Mouse (Mus musculus): ENCODE measurements around the gene Gmpr2. TPM values are rescaled to one million over a fixed set of nuclear protein-coding genes. Genes with fewer than 3 reads are reported as not detected.

Gmpr2 gene
- total and polyA plus RNA-seq, 2 experiments from 2014 or later, result 19.9 to 40.9 TPM

- no peak for ATAC-seq
- H3K4me2 ChIP-seq (ENCODE audit: low read depth), result no peak overlapping the region
- 60% methylated on average over 8 of the region's 8 CpGs for WGBS
- H3K27me3 ChIP-seq (ENCODE audit: insufficient read depth, low read length), result no peaks in the 10 kb centered on the region
- H3K9ac ChIP-seq, result no peak overlapping the region
- H3K4me1 ChIP-seq (ENCODE audit: insufficient read depth), result no peaks in the 10 kb centered on the region
- H3K27ac ChIP-seq (ENCODE audit: low read depth, low read length), result no peak overlapping the region
- no peak overlapping the region for H3K4me3 ChIP-seq (ENCODE audit: low read depth, low read length)
- DNase-seq, result no peak
- no peaks in the 10 kb centered on the region for H3K9me3 ChIP-seq (ENCODE audit: low read length)
- TF ChIP-seq CTCF (IDR thresholded peaks at IDR 0.05; ENCODE audit: low read depth), result no peak
- 0 out of 2 replicates have a peak, but pooled peaks cover 4% of the 10 kb centered on the region for H3K36me3 ChIP-seq (ENCODE audit: insufficient read depth)
Observed at GRCm38 (mm10) chr14:55724411-55724871, 52.7 kb downstream of the Gmpr2 start.

DNA sequence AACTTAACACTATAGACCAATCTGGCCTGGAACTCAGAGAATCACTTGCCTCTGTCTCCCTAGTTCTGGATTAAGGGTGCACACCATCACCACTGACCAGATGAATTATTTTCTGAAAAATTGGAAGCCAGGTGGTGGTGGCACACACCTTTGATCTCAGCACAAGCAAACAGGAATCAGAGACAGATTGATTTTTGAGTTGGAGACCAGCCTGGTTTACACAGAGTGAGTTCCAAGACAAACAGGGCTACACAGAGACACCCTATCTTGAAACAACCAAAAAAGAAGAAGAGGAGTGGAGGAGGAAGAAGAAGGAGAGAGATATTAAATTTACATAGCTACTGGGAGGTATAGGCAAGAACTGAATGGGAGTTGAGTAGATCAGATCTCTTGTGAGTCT lies 54.5 kb downstream of the Gmpr2 start:
- H3K27me3 ChIP-seq (ENCODE audit: insufficient read depth, low read length), result no peaks in the 10 kb centered on the region
- 0 out of 2 replicates have a peak, but pooled peaks cover 11% of the 10 kb centered on the region for H3K4me1 ChIP-seq (ENCODE audit: insufficient read depth)
- no peak overlapping the region for H3K9ac ChIP-seq
- no peak for ATAC-seq
- no peaks in the 10 kb centered on the region for H3K9me3 ChIP-seq (ENCODE audit: low read length)
- no peak for TF ChIP-seq CTCF (IDR thresholded peaks at IDR 0.05; ENCODE audit: low read depth)
- no peak overlapping the region for H3K4me3 ChIP-seq (ENCODE audit: low read depth, low read length)
- H3K36me3 ChIP-seq (ENCODE audit: insufficient read depth), result no peaks in the 10 kb centered on the region
- no peak overlapping the region for H3K27ac ChIP-seq (ENCODE audit: low read depth, low read length)
- H3K4me2 ChIP-seq (ENCODE audit: low read depth), result no peak overlapping the region
- DNase-seq, result no peak

DNA sequence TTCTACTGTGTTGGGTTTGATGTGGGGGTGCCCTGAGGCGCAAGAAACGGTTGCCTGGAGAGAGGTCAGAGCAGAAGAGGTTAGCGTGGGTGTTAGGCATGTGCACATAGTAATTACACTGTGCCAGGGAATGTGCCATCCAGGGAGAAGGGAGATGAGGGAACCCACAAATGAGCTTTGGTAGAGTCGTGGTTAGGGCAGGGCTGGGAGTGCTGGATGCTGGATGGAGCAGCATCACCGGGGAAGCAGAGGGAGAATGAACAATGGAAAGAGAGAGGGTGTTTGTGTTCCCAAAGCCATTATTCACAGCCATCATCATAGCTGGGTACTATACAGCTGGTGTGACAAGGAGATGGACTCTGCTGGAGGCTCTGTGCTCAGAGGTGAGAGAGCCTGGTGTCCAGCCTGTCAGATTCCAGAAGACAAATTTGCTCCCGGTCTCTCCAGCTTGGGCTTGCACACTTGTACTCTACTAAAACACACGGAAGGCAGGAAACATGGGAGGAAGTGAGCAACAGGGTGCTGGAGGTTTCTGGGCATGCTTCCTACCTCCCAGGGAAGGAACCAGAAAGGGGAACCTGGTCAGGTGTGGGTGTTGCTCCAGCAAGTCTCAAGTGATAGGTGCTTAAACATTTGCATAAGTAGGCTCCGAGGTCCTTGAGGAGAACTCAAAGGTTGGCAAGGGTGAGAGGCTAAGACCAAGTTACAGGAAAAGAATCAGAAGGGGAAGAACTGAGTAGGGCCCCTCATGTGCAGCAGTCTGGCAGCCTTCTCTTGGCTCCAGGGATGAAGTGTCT lies 56.3 kb downstream of the Gmpr2 start:
- Histone ChIP-seq H3K4me3 (ENCODE audit: low read depth, low read length) (no peak overlapping the region), H3K4me1 (ENCODE audit: insufficient read depth) (0 out of 2 replicates have a peak, but pooled peaks cover 11% of the 10 kb centered on the region), H3K9me3 (ENCODE audit: low read length) (no peaks in the 10 kb centered on the region), H3K27me3 (ENCODE audit: insufficient read depth, low read length) (no peaks in the 10 kb centered on the region), H3K4me2 (ENCODE audit: low read depth) (no peak overlapping the region), H3K36me3 (ENCODE audit: insufficient read depth) (no peaks in the 10 kb centered on the region), H3K9ac (no peak overlapping the region), H3K27ac (ENCODE audit: low read depth, low read length) (no peak overlapping the region)
- WGBS, result 72% methylated on average over 8 of the region's 8 CpGs
- no peak for DNase-seq
- no peak for ATAC-seq
- no peak for TF ChIP-seq CTCF (IDR thresholded peaks at IDR 0.05; ENCODE audit: low read depth)

Other genes with a start within 250 kb of the Gmpr2 start
Only the 30 nearest of the 35 such genes appear.
- gene Carmil3, start 181.3 kb upstream of the Gmpr2 start, total RNA-seq (2014; rRNA removed), result 91.4 and 129 TPM in 2 replicates
- 13.2 and 19.5 TPM in 2 replicates for gene Carmil3, start 181.3 kb upstream of the Gmpr2 start, polyA plus RNA-seq (2015; fragmentation: Nextera tagmentation; extraction: Ambion mirVana)
- 32.5 and 39.6 TPM in 2 replicates for gene Cpne6, start 161.5 kb upstream of the Gmpr2 start, total RNA-seq (2014; rRNA removed)
- gene Cpne6, start 161.5 kb upstream of the Gmpr2 start, polyA plus RNA-seq (2015; fragmentation: Nextera tagmentation; extraction: Ambion mirVana), result 48.7 and 49.9 TPM in 2 replicates
- 2.0 and 2.7 TPM in 2 replicates for gene Nrl, start 147.0 kb upstream of the Gmpr2 start, total RNA-seq (2014; rRNA removed)
- gene Nrl, start 147.0 kb upstream of the Gmpr2 start, polyA plus RNA-seq (2015; fragmentation: Nextera tagmentation; extraction: Ambion mirVana), result 0.21 TPM in 1 of 2 replicates, not detected in the other
- 23.6 and 24.5 TPM in 2 replicates for gene Pck2, start 131.7 kb upstream of the Gmpr2 start, total RNA-seq (2014; rRNA removed)
- gene Pck2, start 131.7 kb upstream of the Gmpr2 start, polyA plus RNA-seq (2015; fragmentation: Nextera tagmentation; extraction: Ambion mirVana), result 9.8 and 12.5 TPM in 2 replicates
- gene Dcaf11, start 111.9 kb upstream of the Gmpr2 start, total RNA-seq (2014; rRNA removed), result 101 and 104 TPM in 2 replicates
- gene Dcaf11, start 111.9 kb upstream of the Gmpr2 start, polyA plus RNA-seq (2015; fragmentation: Nextera tagmentation; extraction: Ambion mirVana), result 89.4 and 103 TPM in 2 replicates
- not detected in 2 replicates for gene A730061H03Rik, start 111.5 kb upstream of the Gmpr2 start, total RNA-seq (2014; rRNA removed)
- not detected in 2 replicates for gene A730061H03Rik, start 111.5 kb upstream of the Gmpr2 start, polyA plus RNA-seq (2015; fragmentation: Nextera tagmentation; extraction: Ambion mirVana)
- gene Fitm1, start 96.3 kb upstream of the Gmpr2 start, total RNA-seq (2014; rRNA removed), result 0.23 TPM in 1 of 2 replicates, not detected in the other
- 0.20 and 0.22 TPM in 2 replicates for gene Fitm1, start 96.3 kb upstream of the Gmpr2 start, polyA plus RNA-seq (2015; fragmentation: Nextera tagmentation; extraction: Ambion mirVana)
- gene Psme1, start 93.8 kb upstream of the Gmpr2 start, total RNA-seq (2014; rRNA removed), result 136 and 138 TPM in 2 replicates
- gene Psme1, start 93.8 kb upstream of the Gmpr2 start, polyA plus RNA-seq (2015; fragmentation: Nextera tagmentation; extraction: Ambion mirVana), result 219 and 238 TPM in 2 replicates
- 25.2 and 31.5 TPM in 2 replicates for gene Emc9, start 86.6 kb upstream of the Gmpr2 start, total RNA-seq (2014; rRNA removed)
- 53.2 and 55.6 TPM in 2 replicates for gene Emc9, start 86.6 kb upstream of the Gmpr2 start, polyA plus RNA-seq (2015; fragmentation: Nextera tagmentation; extraction: Ambion mirVana)
- gene Psme2, start 80.8 kb upstream of the Gmpr2 start, total RNA-seq (2014; rRNA removed), result 76.2 and 137 TPM in 2 replicates
- 171 and 193 TPM in 2 replicates for gene Psme2, start 80.8 kb upstream of the Gmpr2 start, polyA plus RNA-seq (2015; fragmentation: Nextera tagmentation; extraction: Ambion mirVana)
- gene Rnf31, start 80.2 kb upstream of the Gmpr2 start, total RNA-seq (2014; rRNA removed), result 13.5 and 24.2 TPM in 2 replicates
- 17.0 and 18.9 TPM in 2 replicates for gene Rnf31, start 80.2 kb upstream of the Gmpr2 start, polyA plus RNA-seq (2015; fragmentation: Nextera tagmentation; extraction: Ambion mirVana)
- gene Irf9, start 68.4 kb upstream of the Gmpr2 start, total RNA-seq (2014; rRNA removed), result 16.8 and 18.1 TPM in 2 replicates
- gene Irf9, start 68.4 kb upstream of the Gmpr2 start, polyA plus RNA-seq (2015; fragmentation: Nextera tagmentation; extraction: Ambion mirVana), result 5.6 and 7.0 TPM in 2 replicates
- gene Rec8, start 53.9 kb upstream of the Gmpr2 start, total RNA-seq (2014; rRNA removed), result 8.5 and 9.2 TPM in 2 replicates
- 5.9 and 7.2 TPM in 2 replicates for gene Rec8, start 53.9 kb upstream of the Gmpr2 start, polyA plus RNA-seq (2015; fragmentation: Nextera tagmentation; extraction: Ambion mirVana)
- 79.8 and 92.0 TPM in 2 replicates for gene Ipo4, start 36.0 kb upstream of the Gmpr2 start, total RNA-seq (2014; rRNA removed)
- gene Ipo4, start 36.0 kb upstream of the Gmpr2 start, polyA plus RNA-seq (2015; fragmentation: Nextera tagmentation; extraction: Ambion mirVana), result 82.4 and 90.9 TPM in 2 replicates
- 2.1 and 6.4 TPM in 2 replicates for gene Gm49378, start 34.0 kb upstream of the Gmpr2 start, total RNA-seq (2014; rRNA removed)
- gene Gm49378, start 34.0 kb upstream of the Gmpr2 start, polyA plus RNA-seq (2015; fragmentation: Nextera tagmentation; extraction: Ambion mirVana), result 0.97 and 1.0 TPM in 2 replicates
- gene Tm9sf1, start 28.1 kb upstream of the Gmpr2 start, total RNA-seq (2014; rRNA removed), result 26.5 and 33.4 TPM in 2 replicates
- 36.0 and 48.4 TPM in 2 replicates for gene Tm9sf1, start 28.1 kb upstream of the Gmpr2 start, polyA plus RNA-seq (2015; fragmentation: Nextera tagmentation; extraction: Ambion mirVana)
- gene Tssk4, start 21.8 kb upstream of the Gmpr2 start, total RNA-seq (2014; rRNA removed), result 0.43 and 0.46 TPM in 2 replicates
- 0.22 and 0.23 TPM in 2 replicates for gene Tssk4, start 21.8 kb upstream of the Gmpr2 start, polyA plus RNA-seq (2015; fragmentation: Nextera tagmentation; extraction: Ambion mirVana)
- gene Mdp1, start 11.4 kb upstream of the Gmpr2 start, total RNA-seq (2014; rRNA removed), result 50.8 and 51.5 TPM in 2 replicates
- gene Mdp1, start 11.4 kb upstream of the Gmpr2 start, polyA plus RNA-seq (2015; fragmentation: Nextera tagmentation; extraction: Ambion mirVana), result 60.0 and 63.5 TPM in 2 replicates
- 132 and 192 TPM in 2 replicates for gene Nedd8, start 183 bp downstream of the Gmpr2 start, total RNA-seq (2014; rRNA removed)
- 593 and 742 TPM in 2 replicates for gene Nedd8, start 183 bp downstream of the Gmpr2 start, polyA plus RNA-seq (2015; fragmentation: Nextera tagmentation; extraction: Ambion mirVana)
- gene Tinf2, start 9.9 kb downstream of the Gmpr2 start, total RNA-seq (2014; rRNA removed), result 16.9 and 26.3 TPM in 2 replicates
- gene Tinf2, start 9.9 kb downstream of the Gmpr2 start, polyA plus RNA-seq (2015; fragmentation: Nextera tagmentation; extraction: Ambion mirVana), result 18.8 and 21.5 TPM in 2 replicates
- 0.05 and 0.15 TPM in 2 replicates for gene Tgm1, start 42.0 kb downstream of the Gmpr2 start, total RNA-seq (2014; rRNA removed)
- gene Tgm1, start 42.0 kb downstream of the Gmpr2 start, polyA plus RNA-seq (2015; fragmentation: Nextera tagmentation; extraction: Ambion mirVana), result 0.15 and 0.21 TPM in 2 replicates
- 72.8 and 73.3 TPM in 2 replicates for gene Rabggta, start 50.3 kb downstream of the Gmpr2 start, total RNA-seq (2014; rRNA removed)
- gene Rabggta, start 50.3 kb downstream of the Gmpr2 start, polyA plus RNA-seq (2015; fragmentation: Nextera tagmentation; extraction: Ambion mirVana), result 49.4 and 56.9 TPM in 2 replicates
- gene Dhrs1, start 73.7 kb downstream of the Gmpr2 start, total RNA-seq (2014; rRNA removed), result 70.4 and 83.8 TPM in 2 replicates
- 83.3 and 86.0 TPM in 2 replicates for gene Dhrs1, start 73.7 kb downstream of the Gmpr2 start, polyA plus RNA-seq (2015; fragmentation: Nextera tagmentation; extraction: Ambion mirVana)
- gene Nop9, start 73.8 kb downstream of the Gmpr2 start, total RNA-seq (2014; rRNA removed), result 23.3 and 34.7 TPM in 2 replicates
- gene Nop9, start 73.8 kb downstream of the Gmpr2 start, polyA plus RNA-seq (2015; fragmentation: Nextera tagmentation; extraction: Ambion mirVana), result 21.4 and 25.6 TPM in 2 replicates
- gene Cideb, start 86.5 kb downstream of the Gmpr2 start, total RNA-seq (2014; rRNA removed), result 0.23 and 0.43 TPM in 2 replicates
- 0.20 and 0.54 TPM in 2 replicates for gene Cideb, start 86.5 kb downstream of the Gmpr2 start, polyA plus RNA-seq (2015; fragmentation: Nextera tagmentation; extraction: Ambion mirVana)
- 0.38 TPM in 2 replicates for gene Ltb4r2, start 89.5 kb downstream of the Gmpr2 start, total RNA-seq (2014; rRNA removed)
- 0.65 and 1.1 TPM in 2 replicates for gene Ltb4r2, start 89.5 kb downstream of the Gmpr2 start, polyA plus RNA-seq (2015; fragmentation: Nextera tagmentation; extraction: Ambion mirVana)
- gene Ltb4r1, start 94.0 kb downstream of the Gmpr2 start, total RNA-seq (2014; rRNA removed), result 0.38 and 0.48 TPM in 2 replicates
- 0.90 and 0.99 TPM in 2 replicates for gene Ltb4r1, start 94.0 kb downstream of the Gmpr2 start, polyA plus RNA-seq (2015; fragmentation: Nextera tagmentation; extraction: Ambion mirVana)
- 1.6 and 3.6 TPM in 2 replicates for gene Adcy4, start 112.2 kb downstream of the Gmpr2 start, total RNA-seq (2014; rRNA removed)
- gene Adcy4, start 112.2 kb downstream of the Gmpr2 start, polyA plus RNA-seq (2015; fragmentation: Nextera tagmentation; extraction: Ambion mirVana), result 1.6 and 1.7 TPM in 2 replicates
- 0.46 and 0.90 TPM in 2 replicates for gene Ripk3, start 116.9 kb downstream of the Gmpr2 start, total RNA-seq (2014; rRNA removed)
- gene Ripk3, start 116.9 kb downstream of the Gmpr2 start, polyA plus RNA-seq (2015; fragmentation: Nextera tagmentation; extraction: Ambion mirVana), result 0.86 and 2.0 TPM in 2 replicates
- 6.0 and 11.9 TPM in 2 replicates for gene Nfatc4, start 151.2 kb downstream of the Gmpr2 start, total RNA-seq (2014; rRNA removed)
- 3.2 and 3.9 TPM in 2 replicates for gene Nfatc4, start 151.2 kb downstream of the Gmpr2 start, polyA plus RNA-seq (2015; fragmentation: Nextera tagmentation; extraction: Ambion mirVana)

Data from forebrain, postnatal 0 days (tissue).